Mouse (Mus musculus) c-Kit-positive CD71-positive TER-119-negative erythroid progenitor cells, embryonic 14.5 days (primary cell): Measurements from ENCODE around the gene Zfp949.
"Not testable (repeated sequence)": the region's sequence is repeated elsewhere in the genome, so short reads cannot be mapped to it uniquely, and the experiment has no call there.

Experiments used
- DNase-seq: peaks from one replicate; pipeline ENCODE4 v3.0.0-alpha.2; 2013; ENCODE audit warnings: low read depth

Gene Zfp949

DNA sequence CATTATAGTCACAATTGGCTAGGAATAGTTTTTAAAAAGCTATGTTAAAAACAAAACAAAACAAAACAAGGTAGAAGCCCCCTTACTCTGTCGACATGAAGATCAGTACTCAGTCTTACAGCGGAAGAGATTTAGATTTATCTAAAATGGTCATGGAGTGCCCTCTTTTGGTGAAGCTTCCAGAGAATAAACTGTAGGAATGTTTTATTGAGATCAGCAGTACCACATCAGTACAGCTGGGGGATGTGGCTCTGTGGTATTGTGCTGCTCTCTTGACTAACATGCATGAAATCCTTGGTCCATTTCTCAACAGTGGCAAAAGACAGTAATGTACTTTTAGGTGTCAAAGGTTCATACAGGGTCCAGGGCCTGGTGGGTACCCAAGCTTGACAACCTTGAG is 5.0 kb upstream of the Zfp949 start:
- DNase-seq = no peak

DNA sequence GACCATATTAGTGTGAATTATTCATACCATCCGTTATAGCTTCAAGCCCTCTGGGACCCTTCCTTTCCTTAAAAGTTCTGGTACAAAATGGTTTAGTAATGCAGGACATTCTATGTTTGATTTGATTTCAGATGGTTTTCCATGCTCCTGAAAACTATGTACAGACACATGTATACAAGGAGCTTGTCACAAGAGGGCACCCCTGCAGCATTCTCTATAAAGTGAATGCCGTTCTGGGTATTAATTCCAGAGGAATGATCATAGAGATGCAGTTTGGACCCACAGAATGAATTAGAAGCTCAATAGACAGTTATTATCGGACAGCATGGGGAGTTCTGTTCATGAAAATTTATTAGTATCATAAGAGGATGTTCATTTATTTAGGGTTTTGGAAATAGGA is 2.3 kb upstream of the Zfp949 start:
- DNase-seq = no peak

GRCm38 (mm10) chr9:88546166-88546565 is 1.7 kb upstream of the Zfp949 start:
- DNase-seq = peak; percentile 70

GRCm38 (mm10) chr9:88546657-88547056 is 1.2 kb upstream of the Zfp949 start:
- DNase-seq = no peak

DNA sequence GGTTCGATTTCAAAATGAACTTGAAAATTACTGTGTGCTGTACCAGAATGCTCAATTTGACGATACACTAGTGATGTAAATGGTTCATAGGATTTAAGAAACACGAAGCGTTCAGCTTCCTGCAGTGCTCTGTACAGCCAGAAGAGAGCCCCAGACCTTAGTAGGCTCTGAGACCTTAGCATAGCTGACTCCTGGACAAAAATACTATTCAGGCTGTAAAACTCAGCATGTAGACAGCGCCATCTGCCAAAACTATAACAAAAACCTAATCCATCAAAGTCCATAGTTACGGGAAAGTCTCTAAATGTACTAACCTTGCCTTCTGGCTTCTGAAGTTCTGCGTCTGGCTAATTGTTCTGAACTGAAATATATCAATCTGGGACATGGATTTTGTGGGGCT is 550 bp upstream of the Zfp949 start:
- peak; percentile 58 for DNase-seq

DNA sequence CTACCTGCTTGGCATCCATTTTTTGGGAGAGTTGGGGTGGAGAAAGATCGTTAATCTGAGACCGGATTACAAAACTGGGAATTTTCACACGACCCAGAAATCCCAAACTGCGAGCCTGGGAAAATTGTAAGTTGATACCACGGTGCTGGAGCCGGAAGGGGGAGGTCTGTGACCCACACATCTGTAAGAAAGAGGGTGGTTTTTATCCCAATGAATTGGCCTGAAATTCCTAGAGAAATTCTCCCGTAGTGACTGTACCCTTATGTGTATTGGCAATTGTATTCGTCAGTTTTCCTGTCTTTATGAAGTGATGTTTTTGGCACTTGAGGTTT is 760 bp downstream of the Zfp949 start:
- no peak for DNase-seq

GRCm38 (mm10) chr9:88553071-88553470 is 5.3 kb downstream of the Zfp949 start:
- no peak for DNase-seq

- no peak for DNase-seq
Observed at GRCm38 (mm10) chr9:88558146-88558545, 10.3 kb downstream of the Zfp949 start.

DNA sequence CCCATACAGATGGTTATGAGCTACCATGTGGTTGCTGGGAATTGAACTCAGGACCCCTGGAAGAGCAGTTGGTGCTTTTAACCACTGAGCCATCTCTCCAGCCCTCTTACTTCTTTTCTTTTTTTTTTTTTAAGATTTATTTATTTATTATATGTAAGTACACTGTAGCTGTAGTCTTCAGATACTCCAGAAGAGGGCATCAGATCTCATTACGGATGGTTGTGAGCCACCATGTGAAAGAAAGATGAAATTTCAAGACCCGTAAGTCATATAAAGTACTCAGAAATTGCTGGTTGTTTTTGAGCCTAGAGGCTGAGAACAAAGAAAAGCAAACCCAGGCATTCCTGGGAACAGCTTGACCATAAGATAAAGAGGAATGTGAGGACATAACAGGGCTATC is 13.7 kb downstream of the Zfp949 start:
- not testable (repeated sequence) for DNase-seq

GRCm38 (mm10) chr9:88570471-88570870 is 22.7 kb downstream of the Zfp949 start:
- not testable (repeated sequence) for DNase-seq

- not testable (repeated sequence) for DNase-seq
Observed at GRCm38 (mm10) chr9:88580591-88580990, 32.8 kb downstream of the Zfp949 start, which contains the start of gene Trim43a. Gene Trim43a, plus strand, starts transcription at chr9:88580891.

DNA sequence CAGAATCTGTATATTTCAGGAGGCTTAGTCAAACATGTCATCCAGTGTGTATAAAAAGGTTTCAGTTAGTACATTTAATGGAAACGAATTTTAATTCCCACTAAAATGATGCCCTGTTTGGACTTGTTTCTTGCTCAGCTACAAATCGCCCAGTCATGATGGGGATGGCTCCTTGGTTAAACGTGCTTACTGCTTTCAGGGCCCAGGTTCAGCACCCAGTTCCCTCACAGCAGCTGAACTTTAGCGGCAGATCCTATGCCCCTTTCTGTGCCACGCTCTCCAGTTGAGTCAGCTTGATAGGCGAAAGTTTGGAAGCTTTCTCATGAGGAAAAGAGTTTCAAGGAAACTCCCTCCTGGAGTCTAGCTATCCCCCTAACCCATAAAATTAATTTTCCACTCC is 45.9 kb downstream of the Zfp949 start:
- DNase-seq = not testable (repeated sequence)

- peak; percentile 87 for DNase-seq
Observed at GRCm38 (mm10) chr9:88599206-88600162, 51.7 kb downstream of the Zfp949 start.
